Mouse (Mus musculus) layer of hippocampus, postnatal 36 days (tissue): ENCODE results near the gene Ccng1. TPM values are rescaled to one million over a fixed set of nuclear protein-coding genes. Genes with fewer than 3 reads are reported as not detected.

Source experiments
- DNase-seq, 2 experiments: peaks; one replicate each; pipeline ENCODE4 v3.0.0; 2022
- total RNA-seq, 2 experiments: library from RNA; stranded (reverse); gene quantifications; 2 replicates each; pipeline ENCODE4 v1.2.3; 2021

Ccng1 gene
- 10 to 100 TPM; 66.6 to 70.5 TPM for total RNA-seq

DNA sequence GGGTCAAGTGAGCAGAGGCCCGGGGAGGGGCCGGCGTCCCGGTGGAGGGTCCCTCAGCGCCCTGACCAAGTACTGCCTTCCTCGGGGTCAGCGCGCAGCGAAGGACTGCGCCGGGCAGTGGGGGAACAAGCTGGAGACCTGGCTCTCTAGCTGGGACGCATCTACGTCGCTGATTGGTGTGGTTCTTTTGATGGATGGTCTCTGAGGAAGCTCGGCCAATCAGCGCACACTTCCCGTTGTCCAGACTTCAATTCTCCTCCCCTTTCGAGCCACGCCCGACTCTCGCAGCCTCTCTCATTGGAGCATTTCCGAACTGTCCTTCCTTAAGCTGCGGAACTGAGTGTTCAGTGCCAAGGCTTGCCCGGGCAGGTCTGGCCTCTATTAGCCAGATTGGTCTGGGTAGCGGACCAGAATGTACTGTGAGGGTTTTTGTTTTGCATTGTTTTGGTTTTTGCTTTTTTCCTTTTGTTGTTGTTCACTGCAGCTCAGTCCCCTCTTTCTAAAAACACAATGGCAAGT, at the start of gene Ccng1:
Gene Ccng1, minus strand, starts transcription at position 203 of the 519 bp plus-strand sequence.
- peak; percentile 89 to 91 for DNase-seq

DNA sequence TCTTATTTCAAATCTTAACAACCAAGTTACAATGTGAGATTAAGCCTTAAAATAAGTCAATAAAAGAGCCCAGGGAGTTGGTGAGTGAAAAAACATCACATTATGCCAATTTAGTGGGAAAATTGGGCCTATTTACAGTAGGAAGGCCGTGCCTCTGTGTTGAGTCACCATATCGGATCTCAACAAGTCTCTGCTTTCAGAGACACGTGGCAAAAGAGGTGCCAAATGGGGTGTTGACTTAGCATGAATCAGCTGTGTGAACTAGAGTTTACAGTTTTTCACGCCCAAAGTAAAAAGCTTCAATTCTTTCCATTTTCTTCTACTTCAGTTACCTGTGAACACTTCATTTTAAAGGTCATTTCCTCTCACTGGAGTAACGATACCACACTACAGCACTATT, 35.2 kb upstream of the Ccng1 start:
- no peak for DNase-seq

DNA sequence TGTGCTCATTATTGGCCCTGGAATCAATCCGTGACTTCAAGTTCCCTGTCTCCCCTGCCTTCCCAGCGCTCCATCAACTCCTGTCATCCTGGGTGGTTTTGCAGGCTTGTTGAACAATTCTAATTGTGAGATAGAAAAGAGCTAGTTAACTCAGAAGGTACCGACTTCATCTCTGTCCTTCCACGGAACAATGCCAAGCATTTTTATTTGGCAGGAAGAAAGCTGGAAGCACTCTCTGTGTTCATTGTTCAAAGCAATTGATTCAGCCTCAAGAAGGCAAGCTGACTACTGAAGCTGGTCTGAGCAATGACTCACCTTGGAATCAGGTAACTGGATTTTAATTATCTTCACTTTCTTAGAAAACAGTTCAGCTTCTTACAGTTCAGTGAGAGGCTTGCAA, 34.6 kb upstream of the Ccng1 start:
- no peak for DNase-seq

DNA sequence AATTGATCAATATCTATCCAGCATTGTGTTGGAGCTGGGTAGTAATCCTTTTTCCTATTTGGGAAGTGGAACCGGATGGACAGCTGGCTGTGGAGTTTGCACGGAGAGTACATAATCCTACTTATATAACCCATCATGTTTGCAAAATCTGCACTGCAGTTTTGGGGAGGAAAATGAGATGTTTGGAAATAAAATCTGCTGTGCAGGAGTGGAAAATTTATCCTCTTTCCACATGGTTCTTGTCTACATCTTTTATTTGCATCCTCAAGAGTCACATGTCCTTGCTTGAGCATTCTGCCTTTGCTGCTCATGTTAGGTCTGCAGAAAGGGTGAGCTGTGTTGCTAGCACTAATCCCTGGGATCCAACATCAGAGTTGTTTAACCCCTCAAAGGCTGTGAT, 31.8 kb upstream of the Ccng1 start:
- DNase-seq: peak; percentile 29 to 46

DNA sequence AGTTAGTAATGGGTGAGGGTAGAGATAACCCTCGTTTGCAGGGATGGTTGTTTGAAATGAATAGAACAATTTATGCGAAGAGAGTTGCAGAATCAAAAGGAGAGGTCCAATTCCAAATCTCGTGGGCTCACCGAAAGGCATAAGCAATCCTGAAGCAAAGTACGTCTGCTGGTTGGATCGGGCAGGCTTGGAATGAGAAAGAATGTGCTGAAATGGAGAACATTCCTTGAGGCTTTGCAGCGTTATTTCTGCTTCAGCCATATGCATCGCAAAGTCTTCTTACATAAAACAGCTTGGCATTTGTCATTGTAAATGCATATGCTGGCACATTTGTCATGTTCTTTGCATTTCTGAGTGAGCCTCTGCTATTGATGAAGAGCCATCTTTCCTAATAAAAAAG, 29.2 kb upstream of the Ccng1 start:
- DNase-seq: no peak

DNA sequence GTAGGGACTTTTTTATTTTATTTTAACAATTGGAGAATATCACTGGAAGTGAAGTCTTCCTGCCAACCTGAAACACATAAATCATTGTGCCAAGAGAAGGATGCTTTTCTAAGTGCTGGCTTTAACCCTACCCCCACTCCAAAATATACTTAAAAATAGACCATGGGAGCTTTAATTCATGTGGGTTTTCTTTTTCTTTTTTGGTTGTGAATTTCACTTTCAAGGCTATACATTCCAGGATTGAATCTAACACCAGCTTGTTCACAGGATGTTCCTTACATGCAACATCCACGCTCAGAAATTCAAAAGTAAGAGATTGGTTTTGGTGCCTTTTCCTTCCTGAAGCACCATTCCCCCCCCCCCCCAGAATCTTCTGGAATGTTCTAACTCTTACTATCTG, 28.2 kb upstream of the Ccng1 start:
- DNase-seq: no peak

DNA sequence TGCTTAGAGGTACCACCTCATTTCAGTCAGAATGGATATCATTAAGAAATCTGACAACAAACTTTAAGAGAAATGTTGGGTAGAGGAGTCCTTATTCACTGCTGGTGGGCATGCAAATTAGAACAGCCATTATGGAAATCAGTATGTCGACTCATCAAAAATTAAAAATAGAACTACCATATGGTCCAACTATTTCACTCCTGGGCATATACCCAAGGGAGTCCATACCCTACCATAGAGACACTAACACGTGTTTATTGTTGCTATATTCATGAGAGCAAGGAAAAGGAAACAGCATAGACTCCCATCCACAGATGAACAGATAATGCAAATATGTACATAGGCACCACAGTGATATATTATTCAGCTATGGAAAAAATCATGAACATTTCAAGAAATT, 26.7 kb upstream of the Ccng1 start:
- DNase-seq: no peak

DNA sequence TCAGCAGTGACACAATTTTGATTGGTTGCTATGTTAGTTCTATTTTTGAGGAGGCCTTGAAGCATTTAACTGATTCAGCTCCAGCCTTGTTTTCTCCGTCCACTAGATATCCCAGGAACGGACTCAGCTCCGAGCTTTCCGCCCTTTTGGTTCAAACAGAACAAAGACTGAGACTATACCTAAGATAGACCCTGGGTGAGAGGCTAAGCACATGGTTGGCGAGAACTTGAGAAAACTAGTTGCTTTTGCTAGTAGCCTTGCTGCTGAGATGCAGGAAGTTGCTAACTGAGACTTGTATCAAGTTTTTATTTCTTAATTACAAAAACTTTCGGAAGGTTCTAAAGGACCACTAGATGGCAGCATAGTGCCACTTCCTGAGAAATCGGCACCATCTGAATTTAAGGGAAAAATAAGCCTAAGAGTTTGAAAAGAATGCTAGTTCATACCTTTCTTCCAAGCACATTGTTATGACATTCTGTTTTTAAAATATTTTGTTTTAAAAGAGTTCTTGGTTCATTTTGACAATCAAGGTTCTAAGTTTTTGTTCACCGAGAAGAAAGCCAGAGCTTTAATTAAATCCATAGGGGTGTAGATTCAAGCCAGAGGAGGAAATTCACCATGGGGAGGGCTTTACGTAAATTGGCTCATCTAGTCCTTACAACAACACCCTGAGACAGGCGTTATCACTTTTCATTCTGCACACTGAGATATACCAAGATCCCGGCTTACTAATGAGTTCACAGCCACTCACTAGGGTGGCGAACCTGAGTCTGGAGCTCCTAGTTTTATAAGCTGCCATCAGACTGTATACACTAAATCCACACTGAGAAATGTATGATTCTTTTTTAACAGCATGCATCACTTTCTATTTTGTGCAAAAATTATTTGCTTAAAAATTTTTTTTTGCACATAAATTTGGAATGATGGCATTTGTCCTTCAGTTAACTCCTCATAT, 20.5 kb upstream of the Ccng1 start:
- DNase-seq: no peak

DNA sequence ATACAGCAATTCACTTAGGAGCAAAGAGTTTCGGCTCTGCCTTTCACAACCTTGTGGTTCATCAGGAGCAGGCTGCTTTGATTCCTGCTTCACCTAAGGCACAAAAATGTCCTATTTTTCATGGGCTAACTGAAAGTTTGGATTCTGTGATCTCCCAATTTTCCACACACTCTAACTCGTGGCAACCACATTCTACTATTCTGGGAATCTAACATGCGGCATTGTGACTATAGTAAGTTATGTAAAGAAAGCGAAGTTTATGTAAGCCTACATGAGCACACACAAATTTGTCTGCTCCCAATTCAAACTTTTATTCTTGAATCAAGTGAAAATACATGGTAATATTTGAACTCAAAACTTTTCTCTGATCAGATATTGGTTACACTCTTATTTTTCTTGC, 9.6 kb upstream of the Ccng1 start:
- DNase-seq: no peak

DNA sequence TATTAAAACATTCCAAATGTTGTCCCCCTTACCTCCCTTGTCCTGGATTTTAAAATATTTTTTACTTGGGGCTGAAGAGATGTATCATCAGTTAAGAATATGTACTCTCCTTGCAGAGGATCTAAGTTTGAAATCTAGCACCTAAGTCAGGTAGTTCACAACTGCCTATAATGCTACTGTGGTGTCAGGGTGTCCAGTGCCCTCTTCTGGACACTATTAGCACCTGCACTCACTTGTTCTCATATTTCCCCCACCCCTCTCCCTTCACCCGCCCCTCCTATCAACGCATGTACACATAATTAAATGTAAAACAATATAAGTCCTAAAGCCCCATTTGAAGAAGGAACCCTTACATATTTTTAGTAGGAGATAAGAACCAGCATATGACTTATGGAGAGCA, 8.3 kb upstream of the Ccng1 start:
- no peak for DNase-seq

DNA sequence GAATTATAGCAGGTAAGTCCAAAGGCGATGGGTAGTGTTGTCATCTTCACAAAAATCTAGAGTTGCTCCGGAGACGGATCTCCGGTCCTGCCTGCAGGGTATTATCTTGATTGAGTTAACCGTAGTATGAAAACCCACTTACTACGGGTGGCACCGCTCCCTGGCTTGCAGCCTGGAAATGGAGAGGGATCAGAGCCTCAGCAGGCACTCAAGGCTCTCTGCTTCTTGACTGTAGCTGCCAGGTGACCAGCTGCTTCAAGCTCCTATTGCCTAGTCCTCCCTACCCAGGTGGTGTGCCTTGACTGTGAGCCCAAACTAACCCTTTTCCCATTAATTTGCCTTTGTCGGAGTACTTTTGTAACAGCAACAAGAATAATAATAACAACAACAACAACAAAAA, 4.8 kb upstream of the Ccng1 start:
- DNase-seq: no peak

DNA sequence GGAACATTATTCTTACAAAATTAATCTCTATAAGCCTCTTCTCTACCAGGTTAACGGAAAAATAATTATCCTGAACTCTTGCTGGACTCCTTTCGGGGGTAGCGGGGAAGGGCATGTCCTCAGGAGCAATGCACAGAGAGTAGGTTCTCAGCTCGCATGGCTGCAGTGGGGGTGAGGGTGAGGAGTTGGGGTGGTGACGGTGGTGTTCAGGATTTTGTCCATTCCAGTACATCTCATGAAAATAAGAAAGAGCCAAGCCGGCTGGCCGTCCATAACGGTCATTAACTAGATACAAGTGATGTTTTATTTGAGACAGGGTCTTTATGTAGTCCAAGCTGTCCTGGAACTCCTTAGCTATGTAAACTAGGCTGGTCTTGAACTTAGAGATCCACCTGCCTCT, 857 bp upstream of the Ccng1 start:
- no peak for DNase-seq

DNA sequence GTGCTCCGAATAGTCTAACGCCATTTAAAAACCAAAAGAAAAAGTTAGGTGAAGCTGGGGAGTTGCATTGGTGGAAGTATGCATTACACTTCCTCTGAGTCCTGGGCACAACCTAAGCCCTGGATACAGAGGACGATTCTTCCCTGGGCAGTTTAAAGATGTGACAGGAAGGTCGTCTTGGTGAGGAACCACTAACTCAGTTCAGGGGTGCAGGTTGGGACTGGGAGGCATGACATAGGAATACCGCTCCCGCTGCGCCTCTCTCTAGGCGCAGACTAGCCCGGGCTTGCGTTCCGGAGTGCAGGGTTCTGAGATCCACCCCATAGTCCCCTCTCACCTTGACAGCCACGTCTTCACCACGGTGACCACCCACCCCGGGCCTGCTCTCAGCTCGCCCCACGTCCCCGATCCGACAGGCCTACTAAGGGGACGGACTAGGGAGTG, 425 bp downstream of the Ccng1 start:
- DNase-seq: no peak

DNA sequence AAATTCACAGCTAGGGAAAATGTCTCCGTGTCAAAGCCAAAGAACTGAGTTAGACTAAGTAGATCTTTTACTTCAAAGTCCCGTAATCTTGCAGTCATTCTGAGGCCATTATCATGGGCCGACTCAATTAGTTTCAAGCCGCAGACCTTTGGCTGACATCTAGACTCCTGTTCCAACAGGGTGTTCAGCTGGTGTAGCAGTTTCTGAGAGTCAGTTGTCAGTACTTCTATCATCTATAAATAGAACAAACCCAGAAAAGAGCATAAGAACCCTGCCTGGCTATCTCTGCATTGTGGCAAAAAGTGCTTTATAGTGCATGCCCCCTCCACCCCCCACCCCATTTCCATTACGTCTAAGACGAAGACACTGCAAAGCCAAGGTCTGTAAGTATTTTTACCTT, 1.3 kb downstream of the Ccng1 start:
- no peak for DNase-seq

DNA sequence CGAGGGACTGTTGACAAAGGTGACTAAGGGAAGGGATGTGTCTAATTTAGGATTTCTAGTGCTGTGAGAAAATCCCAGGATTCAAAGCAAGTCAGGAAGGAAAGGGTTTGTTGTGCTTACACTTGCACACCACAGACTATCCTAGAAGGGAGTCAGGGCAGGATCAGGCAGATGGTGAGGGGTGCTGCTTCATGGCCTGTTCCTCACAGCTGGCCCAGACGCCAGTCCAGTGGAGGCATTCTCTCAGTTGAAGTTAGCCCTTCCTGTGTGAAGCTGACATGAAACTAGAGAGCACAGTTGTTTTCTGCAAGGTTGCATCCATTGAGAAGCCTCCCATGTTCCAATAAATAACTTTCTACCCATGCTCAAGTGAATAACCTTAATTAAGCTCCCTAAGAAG, 7.4 kb downstream of the Ccng1 start:
- DNase-seq: no peak

DNA sequence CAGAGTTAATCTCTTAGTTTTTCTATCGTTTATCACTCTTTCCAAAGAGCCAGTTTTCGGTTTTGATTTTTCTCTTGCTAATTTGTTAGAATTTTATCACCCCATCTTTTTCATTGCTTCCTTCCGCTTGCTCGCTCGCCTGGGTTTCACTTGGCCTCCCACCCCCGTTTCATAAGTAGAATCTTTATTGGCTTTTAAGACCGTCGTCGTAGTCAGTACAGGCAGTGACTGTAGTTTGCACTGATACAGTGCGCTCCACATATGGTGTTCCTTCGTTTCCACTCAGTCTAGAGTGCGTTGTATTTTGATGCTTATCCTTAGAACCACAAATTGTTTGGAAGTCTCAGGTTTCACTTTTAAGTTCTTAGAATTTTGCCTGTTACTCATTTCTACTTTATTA, 8.8 kb downstream of the Ccng1 start:
- DNase-seq: no peak

DNA sequence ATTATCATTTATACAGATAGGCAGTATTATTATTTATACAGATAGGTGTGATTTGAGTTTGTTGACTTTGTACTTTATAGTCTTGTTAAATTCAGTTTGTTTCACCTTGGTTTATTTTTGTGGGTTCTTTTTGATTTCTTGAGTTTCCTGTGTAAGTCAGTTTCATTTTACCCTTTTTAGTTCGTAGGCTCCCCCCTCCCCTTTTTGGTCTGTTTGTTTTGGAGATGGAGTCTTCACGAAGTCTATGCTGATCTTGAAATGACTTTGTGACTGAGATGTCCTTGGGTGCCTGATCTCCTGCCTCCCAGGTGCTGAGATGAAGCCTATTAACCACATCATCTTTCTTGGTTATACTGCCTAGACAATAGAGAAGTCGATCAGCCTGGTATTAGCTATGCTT, 10.8 kb downstream of the Ccng1 start:
- DNase-seq: no peak

DNA sequence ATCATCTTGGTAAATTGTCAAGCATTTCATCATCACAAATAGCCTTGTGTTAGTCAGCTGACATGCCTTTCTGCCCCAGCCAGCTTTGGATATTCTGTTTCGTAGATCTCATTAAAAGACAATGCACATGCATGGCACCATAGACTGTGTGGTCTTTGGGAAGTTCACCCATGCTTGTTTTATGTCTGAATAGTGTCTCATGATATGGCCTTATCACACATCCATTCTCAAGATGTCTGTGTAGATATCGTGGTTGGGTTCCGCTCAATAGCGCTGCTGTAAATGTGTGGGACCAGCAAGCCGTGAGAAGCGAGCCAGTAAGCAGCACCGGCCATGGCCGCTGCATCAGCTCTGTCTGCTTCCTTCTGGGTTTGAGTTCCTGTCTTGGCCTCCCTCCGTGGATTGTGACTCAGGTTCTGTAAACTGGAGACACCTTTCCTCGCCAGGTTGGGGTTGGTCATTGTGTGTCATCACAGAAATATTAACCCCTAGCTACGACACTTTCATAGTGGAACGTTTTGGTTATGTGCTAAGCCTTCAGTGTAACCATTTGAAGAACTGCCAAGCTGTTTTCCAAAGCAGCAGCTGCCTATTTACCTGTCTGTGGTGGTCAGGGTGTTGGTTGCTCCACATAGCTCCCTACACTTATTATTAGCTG, 13.4 kb downstream of the Ccng1 start:
- no peak for DNase-seq

DNA sequence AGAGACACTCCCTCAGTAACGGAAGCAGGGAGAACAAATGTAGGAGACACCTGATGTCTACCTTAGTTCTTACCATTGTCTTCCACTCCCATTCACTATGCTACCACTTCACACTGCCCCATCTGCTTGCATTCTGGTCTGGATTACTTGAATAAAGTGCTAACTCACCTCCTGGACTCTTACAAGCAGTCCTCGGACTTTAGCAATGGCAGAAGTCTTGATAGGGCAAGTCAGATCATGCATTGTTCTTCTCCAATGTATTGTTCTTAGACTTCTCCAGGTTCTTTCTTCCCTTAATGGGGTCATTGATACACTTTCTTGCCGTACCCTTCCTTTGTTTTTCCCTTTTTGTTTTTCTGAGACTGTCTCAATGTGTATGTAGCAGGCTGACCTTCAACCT, 17.7 kb downstream of the Ccng1 start:
- no peak for DNase-seq

DNA sequence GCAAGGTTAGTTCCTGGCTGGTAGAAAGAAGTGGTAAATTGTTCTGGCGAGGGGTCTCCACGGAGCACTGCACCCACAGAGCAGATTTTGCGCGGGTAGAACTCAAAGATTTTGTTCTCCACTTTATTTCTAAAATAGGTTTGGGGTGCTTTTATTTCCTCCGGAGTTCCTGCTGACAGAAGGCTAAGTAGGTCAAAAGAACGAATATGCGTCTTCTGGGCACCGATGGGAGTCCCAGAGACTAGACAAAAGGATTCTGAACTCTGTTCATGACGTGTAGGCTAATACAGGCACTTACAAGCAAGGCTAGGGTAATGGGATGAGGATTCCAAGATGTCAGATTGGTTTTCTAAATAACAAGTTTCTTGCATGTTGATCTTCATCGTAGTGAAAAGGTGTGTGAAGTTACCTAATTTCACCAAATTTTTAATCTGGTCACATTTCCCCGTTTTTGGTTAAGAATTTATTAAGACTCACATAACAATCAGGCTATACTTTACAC, 20.8 kb downstream of the Ccng1 start:
- no peak for DNase-seq

DNA sequence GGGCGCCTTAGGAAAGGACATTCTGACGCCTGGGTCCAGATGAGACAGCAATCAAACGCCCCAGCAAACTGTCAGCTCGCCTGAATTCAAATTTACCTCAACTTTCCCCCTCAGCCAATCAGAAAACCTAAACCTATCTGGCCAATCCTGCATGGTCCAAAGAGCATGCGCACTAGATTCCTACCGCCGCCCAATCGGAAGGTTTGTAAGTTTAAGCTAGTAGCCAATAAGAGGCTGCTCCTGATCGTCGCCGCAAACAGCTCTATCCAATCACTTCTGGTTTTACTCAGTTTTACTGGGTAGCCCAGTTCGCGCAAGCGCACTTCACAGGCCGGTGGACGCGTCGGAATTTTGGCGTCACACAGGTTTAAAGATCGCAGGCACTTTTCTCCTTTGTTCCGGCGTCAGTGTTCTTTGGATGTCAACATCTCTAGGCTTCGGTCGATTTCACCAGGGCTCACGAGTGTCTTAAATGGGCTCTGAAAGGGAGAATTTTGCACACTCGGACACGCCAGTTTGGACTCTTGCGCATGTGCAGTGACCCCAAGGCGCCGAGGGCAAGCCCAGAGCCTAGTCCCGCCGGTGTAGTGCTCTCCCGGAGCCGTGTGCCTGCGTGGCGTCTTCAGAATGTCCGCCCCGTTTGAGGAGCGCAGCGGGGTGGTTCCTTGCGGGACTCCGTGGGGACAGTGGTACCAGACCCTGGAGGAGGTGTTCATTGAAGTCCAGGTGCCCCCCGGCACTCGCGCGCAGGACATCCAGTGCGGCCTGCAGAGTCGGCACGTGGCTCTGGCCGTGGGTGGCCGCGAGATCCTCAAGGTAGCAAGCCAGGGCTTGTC, 21.6 kb downstream of the Ccng1 start, which contains the start of the genes Hmmr and Nudcd2:
Gene Hmmr, minus strand, starts transcription at position 84 of the 836 bp plus-strand sequence.
Gene Nudcd2, plus strand, starts transcription at position 329 of the 836 bp plus-strand sequence.
- peak; percentile 91 to 92 for DNase-seq

DNA sequence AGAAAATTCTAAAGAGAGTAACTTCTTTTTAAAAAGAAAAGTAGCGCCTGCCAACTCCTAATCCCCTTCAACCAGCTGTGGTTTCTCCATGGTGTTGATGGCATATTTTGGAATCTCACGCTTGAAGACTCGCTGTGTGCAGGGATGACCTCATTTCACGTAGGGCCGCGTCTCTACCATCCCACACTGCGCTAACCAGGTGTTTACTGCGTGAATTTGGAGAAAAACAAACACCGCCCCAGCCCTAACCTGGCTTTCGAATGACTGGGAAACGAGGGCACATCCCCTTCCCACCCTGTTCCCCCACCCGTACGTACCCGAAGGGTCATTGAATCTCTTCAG, 22.1 kb downstream of the Ccng1 start:
- no peak for DNase-seq
